ENCODE assay signal across 12 mouse cellular contexts in genomic region chr15:62049416-62049815, GRCm38 (mm10).
DNase-seq lines count a peak whose midpoint lies in the region; ATAC-seq and TF ChIP-seq lines count a peak whose summit lies in the region.
"Had no signal": no experiment of that assay in that cellular context is flagged by ENCODE, and none has a peak within 500 bp of the region (broad histone marks: within the 10 kb centered on the region; RNA-seq: fewer than 3 reads in every experiment).

No protein-coding gene starts in this region.

- peak overlapping the region; percentile 59 for H3K27ac ChIP-seq in gastrocnemius, adult 2 months
- no peak overlapping the region for H3K27ac ChIP-seq in midbrain, embryonic 10.5 days (replicated peaks)
- H3K27ac ChIP-seq in midbrain, embryonic 15.5 days: no peak overlapping the region
- H3K27ac ChIP-seq in embryonic facial prominence, embryonic 13.5 days: peak overlapping the region; percentile 33; the same call in 1 of the 2 replicates

- no peaks in the 10 kb centered on the region for H3K4me1 ChIP-seq in midbrain, embryonic 10.5 days
- H3K4me1 ChIP-seq in midbrain, embryonic 15.5 days: no peaks in the 10 kb centered on the region
- peaks cover 14% of the 10 kb centered on the region for H3K4me1 ChIP-seq in embryonic facial prominence, embryonic 13.5 days

- no peak overlapping the region for H3K4me3 ChIP-seq in gastrocnemius, adult 2 months
- no peak overlapping the region for H3K4me3 ChIP-seq in midbrain, embryonic 10.5 days
- no peak overlapping the region for H3K4me3 ChIP-seq in midbrain, embryonic 15.5 days
- no peak overlapping the region for H3K4me3 ChIP-seq in embryonic facial prominence, embryonic 13.5 days

- no peaks in the 10 kb centered on the region for H3K27me3 ChIP-seq in midbrain, embryonic 10.5 days (ENCODE audit: low read depth, poor library complexity, severe bottlenecking)
- H3K27me3 ChIP-seq in midbrain, embryonic 15.5 days (replicated peaks): no peaks in the 10 kb centered on the region
- H3K27me3 ChIP-seq in embryonic facial prominence, embryonic 13.5 days: no peaks in the 10 kb centered on the region

- DNase-seq in gastrocnemius, adult 2 months: no peak
- no peak for DNase-seq in gastrocnemius, postnatal 10 days
- peak; percentile 29 for DNase-seq in midbrain, embryonic 10.5 days (ENCODE audit: low spot score)
- peak; percentile 43 for DNase-seq in mesoderm, embryonic 11.5 days (ENCODE audit: low read depth, low spot score)
- DNase-seq in cerebellum, postnatal 4 days (ENCODE audit: low spot score in 2 of 2): no peak
- no peak for DNase-seq in spleen, postnatal 14 days (ENCODE audit: low spot score in 2 of 2)
- DNase-seq: heart, postnatal 36 days; thymus, adult 2 months had no signal

- no peaks in the 10 kb centered on the region for H3K36me3 ChIP-seq in midbrain, embryonic 10.5 days
- no peaks in the 10 kb centered on the region for H3K36me3 ChIP-seq in midbrain, embryonic 15.5 days (replicated peaks)
- no peaks in the 10 kb centered on the region for H3K36me3 ChIP-seq in embryonic facial prominence, embryonic 13.5 days

- TF ChIP-seq CTCF in gastrocnemius, adult 2 months (IDR thresholded peaks at IDR 0.05): no peak

- H3K9ac ChIP-seq in midbrain, embryonic 15.5 days: no peak overlapping the region
- H3K9ac ChIP-seq in embryonic facial prominence, embryonic 13.5 days: no peak overlapping the region

- 0 out of 2 replicates have a peak, but pooled peaks cover 4% of the 10 kb centered on the region for H3K9me3 ChIP-seq in midbrain, embryonic 10.5 days (replicated peaks)
- H3K9me3 ChIP-seq in midbrain, embryonic 15.5 days: no peaks in the 10 kb centered on the region
- H3K9me3 ChIP-seq in embryonic facial prominence, embryonic 13.5 days: no peaks in the 10 kb centered on the region

- WGBS in midbrain, embryonic 10.5 days: 75% methylated on average over 9 of the region's 9 CpGs
- WGBS in midbrain, embryonic 15.5 days: 85% methylated on average over 9 of the region's 9 CpGs
- WGBS in embryonic facial prominence, embryonic 13.5 days: 23% methylated on average over 9 of the region's 9 CpGs

- no peak overlapping the region for H3K4me2 ChIP-seq in midbrain, embryonic 15.5 days
- peak overlapping the region; percentile 42 for H3K4me2 ChIP-seq in embryonic facial prominence, embryonic 13.5 days

- ATAC-seq in midbrain, embryonic 15.5 days (replicated peaks): no peak
- ATAC-seq in embryonic facial prominence, embryonic 13.5 days (ENCODE audit: insufficient number of reproducible peaks, insufficient read depth, low FRiP score, low TSS enrichment, low read depth): no peak
- ATAC-seq: forebrain, embryonic 16.5 days; intestine, postnatal 0 days had no signal

- intact Hi-C loops in gastrocnemius, adult 2 months (cut with DNase I): no loop called here

Comparison
In these comparisons a context has a peak if more than half of its experiments do, and no peak if none do; other contexts are left out.
1. DNase-seq: peak in midbrain, embryonic 10.5 days (single experiment) and mesoderm, embryonic 11.5 days (single experiment); none in gastrocnemius, adult 2 months (single experiment), gastrocnemius, postnatal 10 days (single experiment), cerebellum, postnatal 4 days (0 of 2) and spleen, postnatal 14 days (0 of 2).
2. H3K27ac ChIP-seq: peak in gastrocnemius, adult 2 months (single experiment) and embryonic facial prominence, embryonic 13.5 days (single experiment); none in midbrain, embryonic 10.5 days (single experiment) and midbrain, embryonic 15.5 days (single experiment).